Mouse (Mus musculus): ENCODE measurements around the gene Tesmin. TPM values are rescaled to one million over a fixed set of nuclear protein-coding genes. Genes with fewer than 3 reads are reported as not detected.
A peak's percentile ranks its signal among the peaks of the same experiment; 100 is the strongest.

Tesmin gene
- total RNA-seq, 2 experiments from 2014 or later: 1.2 to 1.4 TPM

DNA sequence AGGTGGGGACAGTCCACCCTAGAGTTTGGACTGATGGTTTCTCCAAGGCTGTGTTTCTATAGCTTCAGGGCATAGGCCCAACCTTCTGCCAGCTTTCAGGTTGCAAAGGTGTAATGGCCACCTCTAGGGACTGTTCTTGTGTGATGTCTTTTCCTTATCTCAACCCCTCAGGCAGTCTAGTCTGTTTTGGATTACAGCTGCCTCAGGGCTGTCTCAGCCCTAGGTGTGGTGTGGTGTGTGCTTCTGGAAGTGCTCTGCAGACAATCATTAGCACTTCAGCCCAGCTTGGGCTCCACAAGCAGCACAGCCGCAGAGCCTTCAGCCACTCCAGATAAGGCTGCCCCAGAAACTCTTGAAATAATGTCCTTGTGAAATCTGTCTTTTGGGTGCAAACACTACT, 3.7 kb downstream of the Tesmin start:
- DNase-seq: no peak

DNA sequence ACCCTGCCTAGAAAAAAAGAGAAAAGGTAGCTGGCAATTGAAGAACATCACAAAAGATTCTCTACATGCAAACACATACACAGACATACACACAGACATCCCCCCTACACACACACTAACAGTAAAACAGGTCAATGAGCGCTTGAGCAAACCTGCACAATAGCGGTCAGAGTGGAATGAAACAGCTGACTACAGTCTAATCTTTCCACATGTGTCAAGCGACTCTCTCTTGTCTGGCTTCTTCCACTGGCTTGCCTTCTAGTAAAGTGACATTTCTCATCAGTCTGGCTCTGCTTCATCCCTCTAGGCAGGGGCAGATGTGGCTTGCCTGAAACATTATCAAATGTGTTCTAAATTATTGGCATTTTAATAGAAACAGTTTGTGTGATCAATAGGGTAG, 5.6 kb downstream of the Tesmin start:
- DNase-seq: no peak

DNA sequence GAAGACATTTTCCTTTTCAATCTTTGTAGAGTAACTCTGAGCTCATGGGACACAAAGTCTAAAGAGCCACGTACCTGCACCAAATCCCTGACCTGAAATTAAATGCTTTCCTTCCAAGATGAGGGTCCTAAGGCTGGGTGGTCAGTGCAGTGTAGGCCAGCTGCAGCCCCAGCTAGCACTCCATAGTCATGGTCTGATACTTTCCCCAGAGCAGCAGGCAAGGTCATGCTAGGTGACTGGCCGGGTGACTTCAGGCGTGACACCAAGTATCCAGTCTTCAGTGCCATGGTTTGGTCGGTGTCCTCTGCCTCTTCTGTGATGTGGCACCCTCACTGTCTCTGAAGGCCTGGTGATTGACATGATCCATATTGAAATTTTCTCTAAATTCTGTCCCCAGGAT, 11.4 kb downstream of the Tesmin start:
- DNase-seq: no peak

- DNase-seq: no peak
These were observed 12.8 kb downstream of the Tesmin start for GRCm38 (mm10) chr19:3401504-3401903.

DNA sequence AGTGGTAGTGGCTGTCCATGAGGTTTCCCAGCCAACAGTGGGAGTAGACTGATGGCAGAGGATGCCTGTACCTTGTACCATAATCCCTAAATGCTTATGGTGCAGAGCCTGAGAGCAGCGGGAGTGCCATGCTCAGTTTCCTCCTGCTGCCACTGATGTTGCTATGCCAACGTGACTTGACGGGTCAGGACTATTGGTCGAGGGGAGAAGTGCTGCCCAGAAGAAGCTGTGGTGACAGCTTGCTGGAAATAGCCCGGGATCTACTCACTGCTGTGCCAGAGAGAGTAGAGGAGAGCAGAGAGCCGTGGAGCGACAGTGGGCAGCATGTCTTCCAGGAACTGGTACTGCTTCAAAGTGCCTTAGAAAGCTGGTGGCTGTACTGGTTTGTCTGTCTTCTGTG, 13.3 kb downstream of the Tesmin start:
- DNase-seq: no peak

DNA sequence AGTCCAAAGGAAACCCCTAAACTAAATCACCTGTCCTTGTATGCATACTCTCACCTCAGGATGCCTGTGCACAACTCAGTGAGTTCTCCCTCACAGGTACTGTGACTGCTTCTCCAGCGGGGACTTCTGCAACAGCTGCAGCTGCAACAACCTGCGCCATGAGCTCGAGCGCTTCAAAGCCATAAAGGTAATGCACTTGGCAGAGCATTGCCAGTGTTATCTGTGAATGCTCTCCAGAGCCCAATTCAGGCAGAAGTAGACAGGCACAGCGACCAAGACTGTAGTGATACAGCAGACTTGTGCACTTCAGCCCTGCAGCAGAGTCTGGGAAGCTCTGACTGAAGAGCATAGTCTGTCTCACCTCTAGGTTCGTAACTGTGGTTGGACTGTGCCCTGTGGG, 13.7 kb downstream of the Tesmin start:
- no peak for DNase-seq

DNA sequence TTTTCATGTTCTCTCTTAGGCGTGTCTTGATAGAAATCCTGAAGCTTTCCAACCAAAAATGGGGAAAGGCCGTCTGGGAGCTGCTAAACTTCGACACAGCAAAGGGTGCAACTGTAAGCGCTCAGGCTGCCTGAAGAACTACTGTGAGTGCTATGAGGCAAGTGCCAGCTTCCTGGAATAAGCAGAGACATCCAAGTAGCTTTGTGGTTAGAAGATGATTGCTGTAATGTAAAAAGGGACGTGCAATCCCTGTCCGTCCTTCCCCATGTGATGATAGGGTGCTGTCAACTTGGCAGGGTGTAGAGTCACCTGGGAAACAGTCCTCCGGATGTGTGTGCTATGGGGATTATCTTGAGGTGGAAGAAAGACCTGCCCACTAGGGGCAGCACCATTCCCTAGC, 15.4 kb downstream of the Tesmin start:
- no peak for DNase-seq

DNA sequence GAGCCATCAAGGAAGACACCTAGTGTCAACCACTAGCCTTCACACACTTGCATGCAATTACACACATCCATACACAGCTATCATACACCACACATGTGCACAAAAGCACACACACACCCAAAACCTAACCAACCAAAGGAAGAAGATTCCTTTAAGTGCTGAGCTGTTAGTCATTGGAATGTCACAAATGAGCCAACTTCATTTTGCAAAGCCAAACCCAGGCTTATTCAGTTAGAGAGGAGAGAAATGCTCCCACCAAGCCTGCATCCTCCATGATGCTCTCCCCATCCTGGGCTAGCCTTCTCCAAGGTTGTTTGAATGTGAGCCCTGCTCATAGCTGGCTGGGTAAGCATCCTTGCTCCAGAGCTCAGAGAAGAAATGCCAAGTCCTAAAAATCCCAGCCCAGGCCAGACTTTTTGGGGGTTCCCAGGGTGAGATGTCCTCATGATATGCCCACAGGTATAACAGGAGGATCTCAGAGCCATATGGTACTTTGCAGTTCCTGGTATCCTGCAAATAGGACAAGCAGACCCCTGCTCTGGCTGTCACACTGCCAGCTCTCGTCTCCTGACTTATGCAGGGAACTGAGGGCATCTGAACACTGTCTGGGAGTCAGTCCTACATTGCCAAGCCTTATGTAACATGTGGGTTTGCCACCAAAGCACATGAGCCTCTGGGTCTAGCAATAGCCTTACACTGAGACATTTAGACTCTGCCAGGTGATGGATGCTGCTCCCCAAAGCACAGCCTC, 17.0 kb downstream of the Tesmin start:
- DNase-seq: no peak

DNA sequence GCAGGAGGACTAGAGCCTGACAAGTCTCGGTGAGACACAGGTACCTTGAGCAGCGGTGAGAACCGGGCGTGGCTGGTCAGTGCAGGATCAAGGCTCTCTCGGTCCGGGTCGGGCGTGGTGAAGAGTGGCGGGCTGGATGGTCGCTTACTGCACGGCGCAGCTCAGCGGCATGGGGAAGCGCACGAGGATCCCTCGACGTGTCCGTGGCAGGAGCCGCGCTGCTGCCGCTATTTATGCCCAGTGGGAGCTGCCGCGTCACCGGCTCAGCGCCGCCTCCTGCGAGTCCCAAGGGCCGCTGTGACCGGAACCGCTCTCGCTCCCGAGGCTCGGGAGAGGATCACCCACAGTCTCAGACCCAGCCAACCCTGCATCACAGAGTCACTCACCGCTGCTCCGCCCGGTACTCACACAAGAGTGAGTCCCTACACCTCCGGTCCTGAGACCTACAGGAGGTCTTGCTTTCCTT, 25.6 kb downstream of the Tesmin start, which contains the start of gene Gal:
Gene Gal (minus strand): TSS at position 277 of the 466 bp plus-strand sequence.
- peak; percentile 60 for DNase-seq

DNA sequence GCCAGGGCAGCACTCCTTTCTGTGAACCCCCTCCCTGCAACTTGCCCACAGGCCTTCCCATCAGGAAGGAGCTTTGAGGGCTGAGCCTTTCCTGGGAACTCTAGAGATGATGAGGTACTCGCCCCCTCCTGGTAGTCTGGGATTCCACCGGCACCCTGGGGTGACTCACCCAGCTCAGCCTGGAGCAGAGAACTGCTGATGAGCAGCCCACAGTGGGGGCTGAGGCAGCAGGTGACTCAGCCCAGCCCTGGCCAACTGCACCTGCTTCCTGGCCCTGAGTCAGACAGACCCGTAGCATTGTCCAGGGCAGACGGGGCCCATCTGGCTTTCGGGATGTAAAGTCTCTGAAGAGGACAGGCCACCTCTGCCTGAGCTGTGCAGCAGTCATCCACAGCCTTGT, 30.6 kb downstream of the Tesmin start:
- peak; percentile 38 for DNase-seq

DNA sequence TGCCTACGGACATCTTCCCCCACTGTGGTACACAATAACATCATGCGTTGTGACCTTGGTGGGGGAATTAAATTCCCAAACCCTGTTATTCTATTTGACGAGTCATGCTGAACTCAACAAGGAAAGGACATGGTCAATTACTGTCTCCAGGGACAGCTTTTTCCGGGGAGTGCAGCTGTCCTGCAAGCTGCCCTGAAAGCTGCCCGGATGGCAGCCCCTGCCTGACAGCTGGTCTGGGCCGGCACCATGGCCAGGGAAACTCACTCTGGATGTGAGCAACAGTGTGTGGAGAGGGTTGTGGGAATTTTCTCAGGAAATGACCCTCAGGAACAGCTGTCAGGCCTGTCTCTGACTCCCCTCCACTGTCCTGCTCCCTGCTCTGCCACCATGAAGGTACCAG, 33.8 kb downstream of the Tesmin start:
- no peak for DNase-seq

- no peak for DNase-seq
These were observed 34.3 kb downstream of the Tesmin start for GRCm38 (mm10) chr19:3422981-3423380.

- DNase-seq: no peak
These were observed 35.6 kb downstream of the Tesmin start for GRCm38 (mm10) chr19:3424214-3424613.

- DNase-seq: no peak
These were observed 39.6 kb downstream of the Tesmin start for GRCm38 (mm10) chr19:3428057-3428830.

DNA sequence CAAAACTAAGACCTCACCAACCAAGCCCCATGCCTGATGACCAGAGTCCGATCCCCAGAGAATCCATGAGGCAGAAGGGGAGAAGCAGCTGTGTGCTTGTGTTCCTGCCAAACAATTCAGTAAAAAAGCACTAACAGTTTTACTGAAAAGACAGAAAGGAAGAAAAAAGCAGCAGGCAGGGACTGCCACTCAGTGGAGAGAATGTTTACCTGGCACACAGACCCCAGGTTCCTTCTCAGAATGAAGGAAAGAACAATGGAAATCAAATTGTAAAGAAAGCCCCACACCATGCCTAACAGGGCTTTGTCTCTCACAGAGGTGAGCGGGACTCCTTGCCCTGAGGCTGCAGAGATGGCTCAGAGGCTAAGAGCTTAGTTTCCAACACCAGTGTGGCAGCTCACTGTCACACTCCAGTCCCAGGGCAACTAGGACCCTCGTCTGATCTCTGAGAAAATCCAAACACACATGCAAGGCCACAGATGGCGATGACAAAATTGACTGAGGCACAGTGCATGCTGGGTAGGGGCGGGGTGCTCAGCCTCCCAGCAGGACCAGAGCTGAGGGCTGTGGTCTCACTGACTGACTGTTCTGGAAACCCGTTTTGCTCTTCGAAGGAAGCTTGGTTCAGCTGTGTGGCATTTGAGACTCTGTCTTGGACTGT, 40.6 kb downstream of the Tesmin start:
- DNase-seq: no peak

GRCm38 (mm10) chr19:3431066-3431465, 42.4 kb downstream of the Tesmin start:
- DNase-seq: no peak

DNA sequence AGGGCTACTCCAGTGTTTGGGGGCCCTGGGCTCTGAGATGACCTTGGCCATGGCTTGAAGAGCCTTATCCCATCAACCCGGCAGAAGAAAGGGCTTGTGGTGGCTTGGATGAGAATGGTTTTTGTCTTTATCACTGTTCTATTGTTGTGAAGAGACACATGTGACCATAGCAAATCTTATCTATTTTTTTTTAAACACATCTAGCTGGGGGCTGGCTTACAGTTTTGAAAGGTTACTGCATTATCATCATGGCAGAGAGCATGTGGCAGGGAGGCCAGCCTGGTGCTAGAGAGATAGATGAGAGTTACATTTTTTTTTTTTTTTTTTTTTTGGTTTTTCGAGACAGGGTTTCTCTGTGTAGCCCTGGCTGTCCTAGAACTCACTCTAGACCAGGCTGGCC, 43.3 kb downstream of the Tesmin start:
- DNase-seq: no peak

DNA sequence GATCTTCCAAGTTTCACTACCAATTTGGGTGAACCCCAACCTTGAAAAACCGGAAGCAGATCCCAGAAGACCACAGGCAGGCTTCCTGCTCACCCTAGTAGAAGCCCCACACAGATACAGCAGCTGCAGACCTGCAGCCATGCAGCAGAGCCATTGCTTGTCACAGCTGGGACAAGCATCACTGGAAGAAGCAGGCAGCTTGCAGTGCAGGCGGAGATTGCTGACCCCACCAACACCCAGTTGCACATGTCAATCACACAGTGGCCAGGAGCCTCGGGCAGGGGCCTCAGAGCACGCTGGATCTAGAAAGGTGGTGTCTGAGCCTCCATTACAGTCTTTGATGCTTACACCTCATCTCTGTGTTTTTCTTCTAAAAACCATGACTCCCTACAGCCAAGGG, 45.5 kb downstream of the Tesmin start:
- no peak for DNase-seq

DNA sequence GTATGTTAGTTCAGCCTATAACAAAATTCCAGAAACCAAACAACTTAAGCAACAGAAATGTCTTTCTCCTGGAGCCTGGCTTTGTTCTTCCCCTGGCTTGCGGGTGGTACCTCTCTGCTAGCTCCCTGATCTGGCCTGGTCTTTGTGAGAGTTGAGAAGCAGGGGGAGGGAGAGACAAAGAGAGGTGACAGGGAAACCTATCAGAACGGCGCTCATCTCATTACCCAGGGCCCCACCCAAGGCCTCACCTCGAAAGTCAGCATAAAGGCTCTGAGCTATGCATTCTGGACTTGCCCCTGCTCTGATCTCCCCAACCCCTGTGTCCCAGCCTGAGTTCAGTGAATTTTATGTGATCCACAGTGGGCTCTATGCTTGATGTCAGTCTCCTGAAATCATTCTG, 46.0 kb downstream of the Tesmin start:
- no peak for DNase-seq

DNA sequence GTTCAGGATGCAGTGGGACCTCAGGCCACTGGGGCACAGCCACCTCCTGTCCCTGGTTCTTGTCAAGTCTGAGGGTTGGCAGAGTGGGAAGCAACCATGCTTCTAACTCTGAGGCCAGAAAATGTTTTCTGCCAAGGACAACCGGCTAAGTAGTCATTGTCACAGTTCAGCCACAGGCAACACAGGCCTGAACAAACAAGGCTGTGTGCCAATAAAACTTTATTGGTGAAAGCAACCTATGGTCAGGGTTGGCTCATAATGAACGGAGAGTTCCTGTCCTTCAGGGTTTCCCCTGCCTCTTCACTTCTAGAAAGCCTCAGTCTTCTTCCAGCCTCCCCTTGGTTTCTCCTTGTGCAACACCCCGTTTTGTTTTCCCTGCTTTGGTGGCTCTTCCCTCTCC, 47.2 kb downstream of the Tesmin start:
- DNase-seq: no peak

- peak; percentile 59 for DNase-seq
These were observed 48.2 kb downstream of the Tesmin start for GRCm38 (mm10) chr19:3436840-3437239.

GRCm38 (mm10) chr19:3437980-3438379, 49.3 kb downstream of the Tesmin start:
- no peak for DNase-seq

DNA sequence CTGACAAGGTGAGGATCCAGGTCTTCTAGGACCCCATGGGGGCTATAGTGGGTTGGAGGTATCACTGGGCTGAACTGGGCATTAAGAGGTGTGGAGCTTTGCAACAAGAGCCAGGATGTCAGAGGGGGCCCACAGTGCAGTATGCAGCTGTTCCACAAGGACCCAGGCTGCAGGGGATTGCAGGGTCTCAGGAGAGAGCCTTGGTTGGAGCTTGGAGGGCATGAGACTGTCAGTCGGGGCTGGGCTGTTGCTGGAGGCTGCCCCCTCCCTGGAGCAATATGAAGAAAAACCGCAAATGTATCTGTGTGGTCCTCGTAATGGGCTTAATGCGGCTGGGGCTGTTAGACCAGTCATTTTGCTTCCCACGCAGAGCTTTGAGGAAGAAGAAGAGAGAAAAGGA, 52.0 kb downstream of the Tesmin start:
- DNase-seq: no peak

Data from adrenal gland, postnatal 10 days (tissue).